Mouse (Mus musculus) neural tube, embryonic 15.5 days (tissue): Measurements from ENCODE around the gene Rps6kl1. TPM values are rescaled to one million over a fixed set of nuclear protein-coding genes. Genes with fewer than 3 reads are reported as not detected.

Experiments
- ATAC-seq: fragments of 200-750 bp; cut with Nextera tagmentation; 2 replicates; pipeline ENCODE4 v1.8.0; 2017; ENCODE audit warnings: mild to moderate bottlenecking, moderate TSS enrichment, moderate library complexity; ENCODE audit not compliant: low FRiP score
- H3K27ac ChIP-seq: fragments of 300-500 bp; sonication (generic); replicated peaks from 2 replicates; pipeline ENCODE4 v1.5.1; 2015; ENCODE audit warnings: mild to moderate bottlenecking, inconsistent platforms
- H3K27me3 ChIP-seq: fragments of 300-500 bp; sonication (generic); replicated peaks from 2 replicates; pipeline ENCODE4 v1.6.1; 2015; ENCODE audit warnings: inconsistent platforms
- H3K36me3 ChIP-seq: fragments of 300-500 bp; sonication (generic); 2 replicates; pipeline ENCODE4 v1.6.1; 2015; ENCODE audit warnings: inconsistent platforms
- H3K4me1 ChIP-seq: fragments of 300-500 bp; sonication (generic); 2 replicates; pipeline ENCODE4 v1.6.1; 2015; ENCODE audit warnings: inconsistent platforms
- H3K4me2 ChIP-seq: fragments of 300-500 bp; sonication (generic); 2 replicates; pipeline ENCODE4 v1.6.1; 2015; ENCODE audit warnings: inconsistent platforms, mild to moderate bottlenecking, moderate library complexity
- H3K4me3 ChIP-seq: fragments of 300-500 bp; sonication (generic); replicated peaks from 2 replicates; pipeline ENCODE4 v1.5.1; 2015; ENCODE audit warnings: mild to moderate bottlenecking, inconsistent platforms
- H3K9ac ChIP-seq: fragments of 300-500 bp; sonication (generic); replicated peaks from 2 replicates; pipeline ENCODE4 v1.6.1; 2015; ENCODE audit warnings: mild to moderate bottlenecking, inconsistent platforms
- H3K9me3 ChIP-seq: fragments of 300-500 bp; sonication (generic); replicated peaks from 2 replicates; pipeline ENCODE4 v1.6.1; 2016; ENCODE audit warnings: inconsistent platforms
- WGBS: fragments of 180-500 bp; shearing (Covaris S2); methylation state at CpG from one replicate; pipeline ENCODE4 v1.1.7; 2015; ENCODE audit warnings: mixed read lengths; 5-methylcytosine and 5-hydroxymethylcytosine counted together
- polyA plus RNA-seq: library from polyadenylated mRNA; unstranded; fragments of >200 nt; fragmentation: Nextera tagmentation; extraction: Ambion mirVana; gene quantifications from 2 replicates; pipeline ENCODE4 v1.2.1, GENCODE M21; 2015

Gene Rps6kl1
- polyA plus RNA-seq, 1 experiment from 2014 or later: 37.0 TPM

DNA sequence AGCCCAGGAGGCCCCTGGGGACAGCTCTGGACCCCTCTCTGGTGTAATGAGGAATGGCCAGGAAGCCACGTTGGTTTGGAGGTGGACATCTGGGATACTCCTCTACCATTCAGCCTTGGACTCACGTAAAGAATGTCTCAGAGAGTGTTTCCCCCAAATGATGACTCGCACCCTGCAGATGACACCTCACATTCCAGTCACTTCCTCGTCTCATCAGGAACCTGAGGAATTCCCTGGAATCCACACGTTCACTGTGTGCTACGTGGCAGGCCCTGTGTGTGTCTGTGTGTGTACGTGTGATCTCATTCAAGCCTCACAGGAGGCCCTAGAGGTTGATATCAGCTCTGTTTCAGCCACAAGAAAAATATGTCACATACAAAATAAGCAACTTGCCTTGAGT lies 35.3 kb upstream of the Rps6kl1 start:
- H3K4me2 ChIP-seq: no peak overlapping the region
- H3K36me3 ChIP-seq: no peaks in the 10 kb centered on the region
- no peaks in the 10 kb centered on the region for H3K9me3 ChIP-seq
- no peak for ATAC-seq
- no peak overlapping the region for H3K4me3 ChIP-seq
- H3K9ac ChIP-seq: no peak overlapping the region
- no peak overlapping the region for H3K27ac ChIP-seq
- H3K4me1 ChIP-seq: peaks cover 16% of the 10 kb centered on the region
- 76% methylated on average over 7 of the region's 7 CpGs for WGBS
- peaks cover 7% of the 10 kb centered on the region for H3K27me3 ChIP-seq

DNA sequence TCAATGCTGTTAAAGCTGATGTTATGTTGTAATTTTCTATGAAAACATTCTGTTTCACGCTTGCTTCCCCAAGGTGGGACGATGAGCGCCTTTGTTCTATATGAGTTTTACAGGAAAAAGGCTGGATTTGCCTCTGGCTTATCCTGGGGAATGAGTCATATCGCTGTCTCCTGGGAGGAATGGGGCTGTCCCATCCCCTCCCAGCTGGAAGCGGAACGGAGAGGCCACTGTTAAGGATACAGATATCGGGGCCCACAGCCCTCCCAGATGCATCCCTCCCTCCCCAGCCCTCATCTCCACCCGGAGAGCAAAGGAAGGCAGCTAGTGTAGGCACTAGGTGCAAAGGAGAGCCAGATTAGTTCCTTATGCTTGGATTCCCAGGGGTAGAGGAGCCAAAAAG lies 34.7 kb upstream of the Rps6kl1 start:
- Histone ChIP-seq H3K4me1 (peaks cover 18% of the 10 kb centered on the region), H3K9me3 (no peaks in the 10 kb centered on the region), H3K4me2 (no peak overlapping the region), H3K27me3 (peaks cover 7% of the 10 kb centered on the region), H3K27ac (no peak overlapping the region), H3K9ac (no peak overlapping the region), H3K4me3 (no peak overlapping the region), H3K36me3 (no peaks in the 10 kb centered on the region)
- ATAC-seq: no peak
- whole genome bisulfite sequencing: 71% methylated on average over 8 of the region's 8 CpGs

DNA sequence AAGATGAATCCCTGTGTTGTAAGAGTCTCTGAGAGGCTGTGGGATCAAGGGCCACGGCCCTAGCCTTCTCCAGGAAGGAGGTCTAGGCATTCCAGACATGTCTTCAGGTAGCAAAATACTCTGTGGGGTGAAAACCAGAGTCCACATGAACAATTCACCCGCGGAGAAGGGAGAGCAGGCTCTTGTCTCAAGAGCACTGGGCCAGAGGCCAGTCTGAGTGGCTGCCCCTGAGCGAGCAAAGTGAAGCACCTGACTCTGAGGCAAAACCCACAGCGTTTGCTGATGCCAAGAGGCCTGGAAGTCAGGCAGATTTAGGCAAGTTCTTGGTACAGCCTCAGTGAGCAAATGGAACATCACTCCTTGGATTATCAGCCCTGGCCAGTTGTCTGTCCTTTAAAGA lies 33.1 kb upstream of the Rps6kl1 start:
- Histone ChIP-seq H3K4me3 (no peak overlapping the region), H3K4me2 (no peak overlapping the region), H3K27me3 (peaks cover 10% of the 10 kb centered on the region), H3K9ac (no peak overlapping the region), H3K36me3 (no peaks in the 10 kb centered on the region), H3K9me3 (no peaks in the 10 kb centered on the region), H3K27ac (no peak overlapping the region), H3K4me1 (peaks cover 18% of the 10 kb centered on the region)
- ATAC-seq: no peak
- 71% methylated on average over 5 of the region's 5 CpGs for WGBS

DNA sequence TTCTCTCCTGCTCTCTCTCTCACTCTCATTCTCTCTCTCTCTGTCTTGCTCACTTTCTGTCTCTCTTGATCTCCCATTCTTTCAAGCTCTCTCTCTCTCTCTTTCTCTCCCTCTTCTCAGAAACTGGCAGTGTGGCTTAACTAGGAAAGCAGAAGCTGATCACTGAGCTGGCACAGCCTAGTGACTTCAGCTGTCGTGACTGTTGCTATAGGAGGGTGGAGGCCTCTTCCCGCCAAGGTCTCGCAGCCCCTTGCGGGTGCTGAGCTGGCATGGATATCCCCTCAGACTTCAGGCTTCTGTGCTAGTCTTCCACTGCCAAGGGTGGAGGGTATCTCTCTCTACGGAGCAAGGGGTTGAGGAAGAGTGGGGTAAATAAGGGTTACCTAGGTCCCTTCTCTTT lies 31.8 kb upstream of the Rps6kl1 start:
- H3K36me3 ChIP-seq: no peaks in the 10 kb centered on the region
- no peak for ATAC-seq
- H3K4me1 ChIP-seq: peaks cover 18% of the 10 kb centered on the region
- WGBS: 72% methylated on average over 5 of the region's 5 CpGs
- H3K9ac ChIP-seq: no peak overlapping the region
- no peak overlapping the region for H3K27ac ChIP-seq
- no peak overlapping the region for H3K4me3 ChIP-seq
- no peak overlapping the region for H3K4me2 ChIP-seq
- no peaks in the 10 kb centered on the region for H3K9me3 ChIP-seq
- peaks cover 17% of the 10 kb centered on the region for H3K27me3 ChIP-seq

DNA sequence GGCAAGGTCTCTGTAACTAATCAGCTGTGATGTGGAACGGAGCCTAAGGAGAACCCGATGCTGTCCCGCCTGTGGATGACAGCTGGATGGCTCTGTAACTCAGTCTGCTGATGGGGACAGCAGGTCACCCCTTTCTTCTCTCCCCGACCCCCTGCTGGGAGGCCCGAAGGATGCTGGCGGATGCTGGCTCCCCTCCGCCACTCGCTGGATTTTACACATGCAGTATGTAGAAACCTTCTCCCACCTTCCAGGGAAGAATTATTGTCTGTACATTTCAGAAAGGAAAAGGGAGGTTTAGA lies 31.2 kb upstream of the Rps6kl1 start:
- H3K4me2 ChIP-seq: 0 out of 2 replicates have a peak overlapping the region, but pooled peaks have one; percentile 3
- H3K9me3 ChIP-seq: no peaks in the 10 kb centered on the region
- no peak overlapping the region for H3K27ac ChIP-seq
- no peak overlapping the region for H3K4me3 ChIP-seq
- H3K36me3 ChIP-seq: no peaks in the 10 kb centered on the region
- WGBS: 10% methylated on average over 8 of the region's 8 CpGs
- peaks cover 22% of the 10 kb centered on the region for H3K4me1 ChIP-seq
- ATAC-seq: peak; percentile 14; the same call in 1 of the 2 replicates
- H3K27me3 ChIP-seq: peaks cover 23% of the 10 kb centered on the region
- no peak overlapping the region for H3K9ac ChIP-seq

DNA sequence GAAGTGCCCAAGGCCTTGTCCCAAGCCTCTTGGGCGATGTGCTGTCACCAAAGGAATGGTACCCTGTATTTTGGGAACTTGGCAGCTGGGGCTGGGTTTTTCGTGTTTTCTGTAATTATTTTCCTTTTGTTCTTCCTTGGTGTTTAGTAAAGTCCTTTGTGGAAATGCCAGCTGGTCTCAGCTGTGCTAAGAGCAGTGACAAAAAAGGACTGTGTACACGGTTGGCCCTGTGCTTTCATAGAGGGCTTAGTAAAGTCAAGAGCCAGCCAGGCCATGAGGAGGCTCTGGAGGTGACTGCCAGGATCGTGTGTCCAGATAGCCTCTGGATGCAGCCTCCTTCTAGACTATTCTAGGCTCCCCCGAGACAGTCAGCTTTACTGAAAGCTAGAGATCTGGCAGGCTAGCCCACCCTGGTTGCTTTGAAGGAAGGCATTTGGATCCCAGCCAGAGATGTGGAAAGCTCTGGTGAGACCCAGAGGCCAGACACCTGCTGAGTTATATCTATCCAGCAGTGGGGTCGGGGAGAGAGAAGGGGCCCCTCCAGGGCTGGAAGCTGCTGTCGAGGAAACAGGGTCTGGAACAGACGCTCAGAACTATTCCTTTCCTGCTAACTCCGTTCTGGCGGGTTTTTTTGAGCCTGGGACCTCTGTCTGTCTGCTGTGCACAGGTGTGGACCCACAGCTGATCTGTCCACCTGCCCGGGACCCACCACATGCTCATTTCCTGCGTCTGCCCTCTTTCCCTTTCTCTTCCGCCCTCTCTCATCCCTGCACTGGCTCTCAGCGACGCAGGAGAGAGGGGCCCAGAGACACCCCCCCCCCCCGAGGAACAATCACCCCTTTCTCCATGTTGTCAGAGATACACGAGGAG lies 30.6 kb upstream of the Rps6kl1 start:
- no peak overlapping the region for H3K27ac ChIP-seq
- whole genome bisulfite sequencing: 16% methylated on average over 17 of the region's 17 CpGs
- H3K4me1 ChIP-seq: peaks cover 28% of the 10 kb centered on the region
- H3K9ac ChIP-seq: no peak overlapping the region
- no peaks in the 10 kb centered on the region for H3K36me3 ChIP-seq
- no peaks in the 10 kb centered on the region for H3K9me3 ChIP-seq
- no peak; the same call in 1 of the 2 replicates for ATAC-seq
- 0 out of 2 replicates have a peak overlapping the region, but pooled peaks have one; percentile 3 for H3K4me2 ChIP-seq
- H3K4me3 ChIP-seq: no peak overlapping the region
- H3K27me3 ChIP-seq: peaks cover 24% of the 10 kb centered on the region

DNA sequence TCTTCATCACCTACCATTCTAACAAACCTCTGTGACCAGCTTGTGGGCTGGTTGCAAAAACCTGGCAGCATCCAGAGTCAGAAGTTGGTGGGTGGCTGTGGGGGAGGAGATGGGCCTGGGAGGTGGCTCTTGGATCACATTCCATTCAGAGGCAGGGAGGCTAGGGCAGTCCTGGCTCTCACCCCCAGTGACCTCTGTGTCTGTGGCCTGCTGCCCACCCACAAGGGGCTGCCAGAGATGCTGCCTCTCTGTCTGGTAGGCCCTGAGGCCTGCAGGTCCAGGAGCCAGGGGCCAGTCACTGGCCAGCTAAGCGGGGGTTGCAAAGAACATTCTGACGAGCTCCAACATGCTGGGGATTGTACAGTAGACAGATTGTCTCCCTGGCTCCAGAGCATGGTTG lies 27.2 kb upstream of the Rps6kl1 start:
- WGBS: 86% methylated on average over 2 of the region's 2 CpGs
- H3K4me3 ChIP-seq: no peak overlapping the region
- no peak overlapping the region for H3K4me2 ChIP-seq
- no peaks in the 10 kb centered on the region for H3K36me3 ChIP-seq
- H3K27ac ChIP-seq: no peak overlapping the region
- peaks cover 20% of the 10 kb centered on the region for H3K27me3 ChIP-seq
- peaks cover 52% of the 10 kb centered on the region for H3K4me1 ChIP-seq
- no peak for ATAC-seq
- H3K9me3 ChIP-seq: no peaks in the 10 kb centered on the region
- no peak overlapping the region for H3K9ac ChIP-seq

DNA sequence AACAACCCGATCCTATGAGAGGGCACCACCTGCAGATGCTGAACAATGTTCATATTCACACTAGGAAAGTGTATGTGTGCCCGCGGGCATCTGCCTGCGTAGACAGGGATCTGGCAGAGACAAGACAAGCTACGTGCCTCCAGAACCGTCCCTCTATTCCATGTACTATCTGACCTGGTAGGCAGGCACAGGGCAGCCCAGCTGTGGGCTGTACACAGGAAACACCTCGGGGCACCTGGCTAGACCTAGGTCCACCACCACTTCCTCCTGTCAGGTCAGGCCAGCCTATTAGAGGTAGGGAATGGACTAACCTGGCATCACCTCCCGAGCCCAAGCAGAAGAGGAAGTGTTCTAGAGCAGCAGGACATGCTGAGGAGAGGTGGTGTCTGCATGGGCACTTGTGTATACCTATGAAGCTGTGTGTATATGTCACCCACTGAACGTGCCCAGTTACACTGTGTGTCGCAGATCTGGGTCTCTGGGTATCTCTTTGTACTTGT lies 26.7 kb upstream of the Rps6kl1 start, which contains the start of gene Pgf:
Gene Pgf, minus strand, starts transcription at position 51 of the 500 bp plus-strand sequence.
- Histone ChIP-seq H3K27me3 (peaks cover 20% of the 10 kb centered on the region), H3K9me3 (no peaks in the 10 kb centered on the region), H3K9ac (peak within 1 kb of the TSS; percentile 32; the same call in 1 of the 2 replicates), H3K27ac (no peak within 1 kb of the TSS), H3K4me3 (peak within 1 kb of the TSS; percentile 35), H3K36me3 (no peaks in the 10 kb centered on the region), H3K4me2 (peak within 1 kb of the TSS; percentile 75), H3K4me1 (peaks cover 49% of the 10 kb centered on the region)
- WGBS: 75% methylated on average over 10 of the region's 10 CpGs
- ATAC-seq: no peak

DNA sequence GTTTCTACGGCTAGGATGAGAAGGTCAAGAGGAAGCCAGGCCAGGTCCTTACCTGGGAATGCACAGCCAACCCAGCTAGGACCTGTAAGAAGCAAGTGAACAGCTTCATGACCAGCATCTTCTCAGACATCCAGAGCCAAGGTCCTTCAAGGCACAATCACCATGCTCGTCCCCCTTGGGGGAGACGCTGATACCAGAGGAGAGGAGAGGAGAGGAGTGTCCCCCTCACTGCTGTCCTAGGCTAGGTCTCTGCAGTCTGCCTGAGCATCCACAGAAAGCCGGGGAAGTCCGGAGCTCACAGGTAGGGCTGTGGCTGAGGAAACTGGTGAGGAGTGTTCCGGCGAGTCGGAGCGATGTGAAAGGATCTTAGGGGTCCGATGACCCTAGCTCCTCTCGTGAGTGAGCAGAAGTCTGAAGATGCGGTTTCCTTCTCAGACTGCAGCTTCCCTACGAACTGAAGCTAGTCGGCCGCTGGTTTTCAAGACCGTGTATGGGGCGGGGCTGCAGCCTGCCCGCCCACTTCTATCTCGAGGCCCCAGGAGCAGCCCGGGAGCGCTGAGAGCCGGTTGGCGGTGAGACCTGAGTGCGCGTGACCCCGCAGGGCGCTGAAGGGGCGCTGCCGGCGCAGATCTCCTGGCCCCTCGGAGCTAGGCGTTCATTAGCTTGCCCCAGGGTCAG lies 25.9 kb upstream of the Rps6kl1 start:
- no peak overlapping the region for H3K27ac ChIP-seq
- peaks cover 42% of the 10 kb centered on the region for H3K4me1 ChIP-seq
- WGBS: 5% methylated on average over 32 of the region's 32 CpGs
- ATAC-seq: no peak
- peaks cover 17% of the 10 kb centered on the region for H3K27me3 ChIP-seq
- H3K4me2 ChIP-seq: peak overlapping the region; percentile 75
- peak overlapping the region; percentile 32; the same call in 1 of the 2 replicates for H3K9ac ChIP-seq
- H3K9me3 ChIP-seq: no peaks in the 10 kb centered on the region
- no peaks in the 10 kb centered on the region for H3K36me3 ChIP-seq
- peak overlapping the region; percentile 35 for H3K4me3 ChIP-seq

DNA sequence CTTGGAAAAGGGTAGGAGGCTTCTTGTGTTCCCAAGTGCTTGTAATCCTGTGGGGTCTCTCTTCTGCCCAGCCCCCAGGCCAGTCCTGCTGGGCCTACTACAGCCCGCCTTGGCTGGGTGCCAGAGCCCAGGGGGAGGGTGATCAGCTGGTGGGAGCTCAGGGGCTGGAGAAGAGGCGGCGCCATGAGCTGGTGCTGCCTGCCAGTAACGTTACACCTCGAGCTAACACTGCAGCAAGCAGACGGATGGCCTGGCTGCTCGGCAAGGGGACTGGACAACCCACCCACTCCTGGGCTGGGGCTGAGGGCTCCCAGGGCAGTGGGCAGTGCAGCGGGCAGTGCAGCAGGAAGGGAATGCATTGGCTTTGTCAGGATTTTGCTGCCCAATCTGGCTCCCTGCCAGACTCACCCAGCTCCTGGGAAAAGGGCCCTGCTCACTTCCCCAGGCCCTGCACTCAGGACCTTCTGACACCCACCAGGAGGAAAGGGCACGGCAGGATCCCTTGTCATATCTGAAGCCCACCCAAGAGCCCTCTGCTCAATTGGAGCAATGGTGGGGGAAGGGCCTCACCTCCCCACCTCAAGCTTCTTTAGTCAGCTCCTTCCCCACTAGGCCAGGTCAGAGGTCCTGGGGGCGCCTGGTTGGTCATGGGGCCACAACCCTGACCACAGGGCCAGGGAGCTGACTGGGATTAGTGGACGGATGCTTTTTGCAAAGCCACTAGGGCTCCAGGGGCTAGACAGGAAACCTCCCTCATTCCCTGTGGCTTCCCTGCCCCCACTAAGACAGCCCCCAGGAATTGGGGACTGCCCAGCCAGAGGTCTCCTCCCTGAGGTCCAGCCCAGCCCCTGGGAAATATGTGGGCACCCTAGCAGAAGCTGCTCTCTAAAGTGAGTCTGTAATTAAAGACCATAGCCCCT lies 25.1 kb upstream of the Rps6kl1 start:
- H3K9me3 ChIP-seq: no peaks in the 10 kb centered on the region
- 20% methylated on average over 11 of the region's 11 CpGs for WGBS

DNA sequence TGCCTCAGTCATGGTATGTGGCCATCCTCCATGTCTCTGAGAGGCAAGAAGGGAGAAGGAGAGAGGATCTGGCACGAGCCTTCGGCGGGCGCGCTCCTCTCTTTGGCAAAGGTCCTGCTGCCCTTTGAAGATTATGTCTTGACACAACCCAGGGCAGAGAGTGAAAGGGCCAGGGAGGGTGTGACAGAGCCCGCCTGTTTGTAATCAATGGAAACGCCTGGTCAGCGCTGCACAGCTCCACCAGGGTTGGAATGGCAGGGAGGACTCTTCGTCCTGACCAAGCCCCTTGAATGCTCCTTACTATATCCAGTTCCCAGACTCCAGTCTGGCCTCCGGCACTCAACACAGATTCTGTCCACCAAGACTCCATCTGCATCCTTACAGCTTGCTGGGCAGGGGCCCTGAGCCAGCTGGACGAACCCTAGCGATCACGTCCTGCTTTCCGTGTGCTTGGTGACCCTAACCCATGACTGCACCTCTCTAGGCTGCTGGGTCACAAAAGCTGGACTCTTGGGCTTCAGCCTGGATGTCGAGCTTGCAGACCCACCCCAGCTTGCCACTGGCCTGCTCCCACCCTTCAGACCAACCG lies 24.1 kb upstream of the Rps6kl1 start:
- ATAC-seq: no peak; the same call in 1 of the 2 replicates

More for the DNA sequence above, 25.1 kb upstream of the Rps6kl1 start:
- peak overlapping the region; percentile 35 for H3K4me3 ChIP-seq
- H3K9ac ChIP-seq: peak overlapping the region; percentile 32; the same call in 1 of the 2 replicates
- peak; percentile 77; the same call in 1 of the 2 replicates for ATAC-seq
- no peaks in the 10 kb centered on the region for H3K36me3 ChIP-seq
- peaks cover 34% of the 10 kb centered on the region for H3K4me1 ChIP-seq
- H3K27me3 ChIP-seq: peaks cover 17% of the 10 kb centered on the region
- peak overlapping the region; percentile 54 for H3K27ac ChIP-seq
- H3K4me2 ChIP-seq: peak overlapping the region; percentile 75

More for the DNA sequence above, 24.1 kb upstream of the Rps6kl1 start:
- Histone ChIP-seq H3K4me1 (peaks cover 43% of the 10 kb centered on the region), H3K27me3 (peaks cover 15% of the 10 kb centered on the region), H3K4me2 (peak overlapping the region; percentile 75), H3K27ac (peak overlapping the region; percentile 54), H3K9ac (no peak overlapping the region), H3K9me3 (no peaks in the 10 kb centered on the region), H3K36me3 (no peaks in the 10 kb centered on the region), H3K4me3 (peak overlapping the region; percentile 35)
- 61% methylated on average over 16 of the region's 16 CpGs for WGBS
